Mouse (Mus musculus) liver, embryonic 14.5 days (tissue): ENCODE results near the gene Atf5. TPM values are rescaled to one million over a fixed set of nuclear protein-coding genes. Genes with fewer than 3 reads are reported as not detected.

Experiments used
- ATAC-seq: fragments of 200-750 bp; cut with Nextera tagmentation; 2 replicates; pipeline ENCODE4 v1.8.0; 2017; ENCODE audit warnings: moderate number of reproducible peaks, mild to moderate bottlenecking, moderate library complexity; ENCODE audit not compliant: insufficient read depth
- DNase-seq, 3 experiments: peaks; one replicate each; pipeline ENCODE4 v3.0.0-alpha.2; 2012 to 2013; ENCODE audit warnings: low read depth in 3 of 3, low spot score in 3 of 3
- H3K27ac ChIP-seq: fragments of 300-500 bp; sonication (generic); 2 replicates; pipeline ENCODE4 v1.5.1; 2014; ENCODE audit warnings: moderate library complexity, mild to moderate bottlenecking, control low read depth, inconsistent platforms
- H3K27me3 ChIP-seq: fragments of 300-500 bp; sonication (generic); 2 replicates; pipeline ENCODE4 v1.6.1; 2014; ENCODE audit warnings: mild to moderate bottlenecking, low read length, moderate library complexity; ENCODE audit not compliant: control insufficient read depth, insufficient read depth
- H3K36me3 ChIP-seq: fragments of 300-500 bp; sonication (generic); replicated peaks from 2 replicates; pipeline ENCODE4 v1.6.1; 2014; ENCODE audit warnings: low read depth; ENCODE audit not compliant: control insufficient read depth, insufficient read depth
- H3K4me1 ChIP-seq, 2 experiments: fragments of 200-500 bp in 1 of 2; fragments of 300-500 bp in 1 of 2; sonication (generic) in 1 of 2; replicated peaks; 2 replicates each; pipeline ENCODE4 v1.6.1; 2012 to 2014; ENCODE audit warnings: antibody characterized with exemption in 1 of 2, inconsistent platforms in 1 of 2, low read length in 1 of 2; ENCODE audit not compliant: control insufficient read depth in 2 of 2, insufficient read depth in 2 of 2
- H3K4me2 ChIP-seq: fragments of 300-500 bp; sonication (generic); 2 replicates; pipeline ENCODE4 v1.6.1; 2014; ENCODE audit warnings: low read depth, mild to moderate bottlenecking, control low read depth, moderate library complexity
- H3K4me3 ChIP-seq, 2 experiments: fragments of 200-500 bp in 1 of 2; fragments of 300-500 bp in 1 of 2; sonication (generic) in 1 of 2; 2 replicates each; pipeline ENCODE4 v1.5.1; 2012 to 2014; ENCODE audit warnings: low read depth in 2 of 2, low read length in 2 of 2, mild to moderate bottlenecking in 2 of 2, control low read depth in 1 of 2, inconsistent platforms in 1 of 2, moderate library complexity in 1 of 2; ENCODE audit not compliant: insufficient read depth in 1 of 2
- H3K9ac ChIP-seq: fragments of 300-500 bp; sonication (generic); replicated peaks from 2 replicates; pipeline ENCODE4 v1.6.1; 2014; ENCODE audit warnings: mild to moderate bottlenecking, control low read depth, moderate library complexity
- H3K9me3 ChIP-seq: fragments of 300-500 bp; sonication (generic); 2 replicates; pipeline ENCODE4 v1.6.1; 2016; ENCODE audit warnings: low read length, mixed read lengths; ENCODE audit not compliant: control insufficient read depth
- CTCF ChIP-seq: IDR thresholded peaks from 2 replicates; pipeline ENCODE4 v1.5.1; 2016; ENCODE audit warnings: antibody characterized with exemption, low read depth, control low read depth
- EP300 ChIP-seq: IDR thresholded peaks from 2 replicates; pipeline ENCODE4 v1.6.1; 2016; ENCODE audit warnings: antibody characterized with exemption, low read depth
- WGBS: fragments of 180-500 bp; shearing (Covaris S2); extraction: QIAGEN DNeasy Blood & Tissue Kit; methylation state at CpG from one replicate; pipeline ENCODE4 v1.1.7; 2014; ENCODE audit not compliant: insufficient replicate concordance; 5-methylcytosine and 5-hydroxymethylcytosine counted together
- polyA plus RNA-seq, 2 experiments: library from polyadenylated mRNA; depleted of rRNA in 1 of 2; stranded (reverse) in 1 of 2; unstranded in 1 of 2; fragments of >200 nt; fragmentation: Nextera tagmentation in 1 of 2; extraction: Ambion mirVana in 1 of 2; gene quantifications; 2 replicates each; pipeline versions ENCODE4 v1.2.1 to v1.2.3; 2012 to 2014

Gene Atf5
- polyA plus RNA-seq, 2 experiments: 2.5 to 33.8 TPM

GRCm38 (mm10) chr7:44818164-44818563 lies 1.7 kb upstream of the Atf5 start:
- H3K27me3 ChIP-seq: no peaks in the 10 kb centered on the region
- no peak for ATAC-seq

GRCm38 (mm10) chr7:44817441-44817840 lies 983 bp upstream of the Atf5 start:
- no peaks in the 10 kb centered on the region for H3K9me3 ChIP-seq
- peak overlapping the region; percentile 96 for H3K9ac ChIP-seq
- H3K36me3 ChIP-seq: peaks cover 8% of the 10 kb centered on the region; the same call in 1 of the 2 replicates
- DNase-seq (no peak), ATAC-seq (no peak)
- H3K4me3 ChIP-seq: peak overlapping the region; percentile 82 to 94
- WGBS: 24% methylated on average over 3 of the region's 3 CpGs
- peak overlapping the region; percentile 84 for H3K4me2 ChIP-seq
- H3K27me3 ChIP-seq: no peaks in the 10 kb centered on the region
- no peak for TF ChIP-seq CTCF
- TF ChIP-seq EP300: no peak
- H3K27ac ChIP-seq: peak overlapping the region; percentile 94
- peaks cover 36 to 52% of the 10 kb centered on the region in 2 experiments for H3K4me1 ChIP-seq

More at GRCm38 (mm10) chr7:44818164-44818563, 1.7 kb upstream of the Atf5 start:
- no peak overlapping the region; the same call in 1 of the 2 replicates for H3K27ac ChIP-seq
- H3K4me2 ChIP-seq: peak overlapping the region; percentile 84
- WGBS: 35% methylated on average over 2 of the region's 2 CpGs
- H3K9me3 ChIP-seq: no peaks in the 10 kb centered on the region
- H3K4me3 ChIP-seq: peak overlapping the region; percentile 82 to 94
- H3K4me1 ChIP-seq: peaks cover 36 to 58% of the 10 kb centered on the region in 2 experiments
- no peak for DNase-seq
- no peak overlapping the region; the same call in 1 of the 2 replicates for H3K9ac ChIP-seq
- peaks cover 8% of the 10 kb centered on the region; the same call in 1 of the 2 replicates for H3K36me3 ChIP-seq
- TF ChIP-seq CTCF (peak; percentile 50), EP300 (no peak)

DNA sequence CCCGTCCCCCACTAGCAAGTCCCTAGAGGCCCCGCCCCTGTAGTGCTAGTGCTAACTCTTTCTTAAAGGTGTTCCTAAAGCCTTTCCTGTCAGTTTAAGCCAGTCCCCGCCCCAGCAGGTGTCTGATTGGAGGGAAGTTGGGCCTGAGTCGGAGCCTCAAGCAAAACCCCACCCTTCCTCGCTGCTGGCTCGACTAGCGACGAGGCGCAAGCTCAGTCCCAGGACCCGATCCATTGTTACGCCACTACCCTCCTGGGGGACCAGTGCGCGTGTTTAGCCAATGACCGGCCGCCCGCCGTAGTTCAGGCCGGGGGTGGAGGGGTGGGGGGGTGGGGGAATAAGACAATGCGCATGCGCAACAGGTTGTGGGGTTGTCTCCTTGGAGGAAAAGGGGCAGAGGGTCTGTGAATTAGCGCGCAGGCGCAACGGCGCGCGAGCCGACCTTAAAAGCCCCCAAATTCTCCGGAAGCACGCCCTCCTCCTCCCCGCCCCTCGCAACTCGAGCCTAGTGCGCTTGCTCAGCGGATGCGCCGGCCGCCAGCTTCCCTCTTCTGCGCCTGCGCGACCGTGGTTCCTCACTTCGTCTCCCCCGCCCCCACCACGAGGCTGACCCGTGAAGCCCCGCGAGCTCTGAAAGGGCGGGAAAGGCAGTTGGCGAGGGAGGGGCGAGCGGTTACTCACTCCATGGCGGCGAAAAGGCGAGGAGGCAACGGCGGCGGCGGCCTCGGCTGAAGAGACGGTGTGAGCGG lies 563 bp downstream of the Atf5 start, which contains the start of the genes Nup62 and Il4i1:
Gene Nup62 (plus strand): TSS at position 368 of the 749 bp plus-strand sequence.
Gene Il4i1 (plus strand): TSS at position 667 of the 749 bp plus-strand sequence.
- H3K27me3 ChIP-seq: no peaks in the 10 kb centered on the region
- H3K4me1 ChIP-seq: peaks cover 31 to 43% of the 10 kb centered on the region in 2 experiments
- ATAC-seq: peak; percentile 87
- DNase-seq: peak; percentile 99 to 100 (median 99)
- H3K9me3 ChIP-seq: no peaks in the 10 kb centered on the region
- peak within 1 kb of the TSS; percentile 82 to 94 for H3K4me3 ChIP-seq
- peaks cover 8% of the 10 kb centered on the region; the same call in 1 of the 2 replicates for H3K36me3 ChIP-seq
- H3K27ac ChIP-seq: peak within 1 kb of the TSS; percentile 94
- TF ChIP-seq EP300 (no peak), CTCF (0 out of 2 replicates have a peak, but pooled peaks have one; percentile 5)
- under 1% methylated on average over 62 of the region's 62 CpGs for WGBS
- peak within 1 kb of the TSS; percentile 84 for H3K4me2 ChIP-seq
- H3K9ac ChIP-seq: peak within 1 kb of the TSS; percentile 96

DNA sequence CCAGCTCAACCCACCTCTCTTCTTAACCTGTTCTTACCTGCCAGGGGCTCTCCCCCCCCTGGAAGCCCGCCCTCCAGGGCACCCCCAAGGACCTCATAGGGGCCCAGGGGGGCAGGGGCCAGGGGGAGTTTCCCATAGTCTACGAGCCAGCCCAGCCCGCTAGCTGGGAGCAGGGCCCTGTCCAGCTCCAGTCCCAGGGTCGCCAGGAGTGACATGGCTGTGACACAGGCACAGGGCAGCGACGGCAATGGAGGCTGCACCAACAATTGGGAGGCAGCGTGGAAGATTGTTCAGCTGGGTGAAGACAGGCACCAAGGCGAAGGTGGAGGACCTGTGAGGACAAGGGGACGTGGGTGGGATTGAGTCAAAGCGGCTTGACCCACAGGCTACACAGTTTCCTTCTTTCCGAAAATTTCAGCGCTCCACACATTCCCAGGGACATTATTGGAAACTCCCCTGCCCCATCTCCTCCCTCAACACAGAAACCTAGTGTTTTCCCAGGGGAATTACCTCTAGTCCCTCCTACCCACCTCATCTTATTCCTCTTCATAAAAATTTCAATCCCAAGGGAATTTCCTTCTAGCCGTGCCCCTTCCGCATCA lies 1.4 kb downstream of the Atf5 start:
- WGBS: 44% methylated on average over 14 of the region's 14 CpGs
- H3K27ac ChIP-seq: peak overlapping the region; percentile 94
- no peaks in the 10 kb centered on the region for H3K27me3 ChIP-seq
- DNase-seq: no peak
- no peaks in the 10 kb centered on the region for H3K9me3 ChIP-seq
- ATAC-seq: no peak
- peak overlapping the region; percentile 82 to 94 for H3K4me3 ChIP-seq
- H3K9ac ChIP-seq: peak overlapping the region; percentile 69
- peak overlapping the region; percentile 84 for H3K4me2 ChIP-seq
- peaks cover 25 to 34% of the 10 kb centered on the region in 2 experiments for H3K4me1 ChIP-seq
- no peak for TF ChIP-seq EP300
- TF ChIP-seq CTCF: no peak
- H3K36me3 ChIP-seq: peaks cover 5% of the 10 kb centered on the region; the same call in 1 of the 2 replicates

DNA sequence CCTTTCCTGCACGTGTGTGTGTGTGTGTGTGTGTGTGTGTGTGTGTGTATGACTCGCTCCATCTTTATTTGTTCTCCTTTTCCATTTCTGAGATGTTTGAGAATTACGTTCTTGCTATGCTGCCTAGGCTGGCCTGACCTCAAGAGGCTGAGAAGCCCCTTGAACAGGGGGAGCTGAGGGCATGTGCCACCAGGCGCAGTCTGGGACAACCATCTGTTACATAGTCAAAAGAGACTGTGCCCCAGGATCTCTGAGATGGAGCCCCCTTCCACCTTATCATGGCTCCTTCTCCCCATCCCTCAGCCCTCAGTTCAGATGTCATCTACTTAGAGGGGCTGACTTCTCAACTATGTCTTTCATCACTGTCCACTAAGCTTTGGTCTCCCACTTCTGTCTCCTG lies 2.0 kb downstream of the Atf5 start:
- no peak overlapping the region for H3K27ac ChIP-seq
- H3K9me3 ChIP-seq: no peaks in the 10 kb centered on the region
- peak overlapping the region; percentile 84; the same call in 1 of the 2 replicates for H3K4me2 ChIP-seq
- ATAC-seq (no peak), DNase-seq (no peak)
- peaks cover 4% of the 10 kb centered on the region; the same call in 1 of the 2 replicates for H3K36me3 ChIP-seq
- no peaks in the 10 kb centered on the region for H3K27me3 ChIP-seq
- TF ChIP-seq EP300: no peak
- no peak for TF ChIP-seq CTCF
- no peak overlapping the region for H3K9ac ChIP-seq
- 79% methylated on average over 4 of the region's 4 CpGs for WGBS
- H3K4me3 ChIP-seq: no peak overlapping the region
- peaks cover 21 to 28% of the 10 kb centered on the region in 2 experiments for H3K4me1 ChIP-seq
